Mouse (Mus musculus) thymus, postnatal 0 days (tissue): ENCODE results near the gene Rufy1. TPM values are rescaled to one million over a fixed set of nuclear protein-coding genes. Genes with fewer than 3 reads are reported as not detected.
"Not testable (repeated sequence)": the region's sequence is repeated elsewhere in the genome, so short reads cannot be mapped to it uniquely, and the experiment has no call there.

Experiments
- DNase-seq: peaks from one replicate; pipeline ENCODE4 v3.0.0-alpha.2; 2015; ENCODE audit warnings: low spot score
- polyA plus RNA-seq: library from polyadenylated mRNA; unstranded; fragments of >200 nt; fragmentation: Nextera tagmentation; extraction: Ambion mirVana; gene quantifications from 2 replicates; pipeline ENCODE4 v1.2.1, GENCODE M21; 2015

The Rufy1 gene
- polyA plus RNA-seq, 1 experiment from 2014 or later, result 13.6 TPM

DNA sequence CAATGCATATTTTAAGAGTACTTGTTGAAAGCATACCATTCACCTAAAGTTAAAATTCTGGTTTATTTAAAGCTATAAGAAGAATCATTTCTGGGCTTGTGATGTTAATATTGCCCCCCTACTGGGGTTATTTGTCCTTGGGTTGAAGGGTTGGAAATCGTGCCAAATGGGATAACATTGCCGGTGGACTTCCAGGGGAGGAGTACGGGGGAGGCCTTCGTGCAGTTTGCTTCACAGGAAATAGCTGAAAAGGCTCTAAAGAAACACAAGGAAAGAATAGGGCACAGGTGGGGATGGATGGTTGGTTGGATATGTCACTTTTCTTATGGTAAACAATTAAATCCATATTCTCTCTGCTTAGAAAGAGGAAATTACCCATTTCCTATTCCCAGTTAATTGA is 49.6 kb downstream of the Rufy1 start:
- no peak for DNase-seq

DNA sequence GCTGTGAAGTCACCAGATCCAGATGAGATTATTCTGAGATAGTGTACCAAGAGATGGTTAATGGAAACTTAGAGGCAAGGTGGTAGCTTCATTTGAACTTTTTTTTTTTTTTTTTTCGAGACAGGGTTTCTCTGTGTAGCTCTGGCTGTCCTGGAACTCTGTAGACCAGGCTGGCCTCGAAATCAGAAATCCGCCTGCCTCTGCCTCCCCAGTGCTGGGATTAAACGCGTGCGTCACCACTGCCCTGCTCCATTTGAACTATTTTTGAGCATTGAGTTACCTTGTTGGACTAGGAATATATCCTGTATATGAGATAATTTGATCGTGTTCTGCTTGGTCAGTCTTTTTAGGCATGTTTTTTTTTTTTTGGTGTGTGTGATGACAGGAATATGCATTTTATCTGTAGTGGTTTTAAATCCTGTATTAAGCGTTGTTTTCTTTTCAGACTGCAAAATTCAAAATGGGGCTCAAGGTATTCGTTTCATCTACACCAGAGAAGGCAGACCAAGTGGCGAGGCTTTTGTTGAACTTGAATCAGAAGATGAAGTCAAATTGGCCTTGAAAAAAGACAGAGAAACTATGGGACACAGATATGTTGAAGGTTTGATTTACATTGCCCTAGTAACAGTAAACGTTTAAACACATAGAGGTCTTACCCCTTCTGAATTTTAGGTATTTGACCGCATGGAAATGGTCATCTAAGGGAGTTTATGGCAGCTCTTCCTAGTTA is 51.7 kb downstream of the Rufy1 start:
- DNase-seq, result no peak

- DNase-seq, result peak; percentile 83
Observed at GRCm38 (mm10) chr11:50377892-50378684, 52.8 kb downstream of the Rufy1 start.

GRCm38 (mm10) chr11:50376911-50377891 is 53.7 kb downstream of the Rufy1 start, which contains the start of gene Hnrnph1:
TSS of gene Hnrnph1 (plus strand) at chr11:50376990.
- peak; percentile 99 for DNase-seq

DNA sequence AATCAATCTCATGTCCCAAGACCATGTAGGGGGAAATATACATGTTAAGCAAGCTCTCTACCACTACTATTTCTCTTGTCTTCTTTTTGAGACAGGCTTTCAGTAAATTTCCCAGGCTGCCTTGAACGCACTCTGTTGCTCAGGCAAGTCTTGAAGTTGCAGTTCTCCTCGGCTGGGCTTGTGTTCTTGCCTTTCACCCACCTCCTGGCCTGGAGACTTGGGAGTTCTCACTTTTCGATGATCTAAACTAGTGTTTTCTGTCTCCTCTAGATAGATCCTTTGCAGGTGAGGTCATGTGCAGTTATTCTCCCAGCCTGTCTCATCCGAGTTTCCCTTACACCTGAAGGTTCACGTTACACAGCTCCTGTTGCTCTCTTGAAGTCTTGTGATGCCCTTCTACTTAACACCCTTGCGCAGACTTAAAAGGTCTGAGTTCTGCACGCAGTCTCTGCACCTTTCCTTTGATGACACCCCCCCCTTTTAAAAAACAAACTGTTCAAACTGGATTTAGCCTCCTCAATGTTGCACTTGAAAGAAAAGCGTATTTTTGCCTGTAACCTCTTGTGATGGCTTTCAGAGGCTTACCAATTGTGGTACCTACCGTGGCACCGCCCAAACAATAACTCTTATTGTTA is 54.7 kb downstream of the Rufy1 start:
- peak; percentile 30 for DNase-seq

GRCm38 (mm10) chr11:50375421-50375820 is 55.5 kb downstream of the Rufy1 start:
- no peak for DNase-seq

DNA sequence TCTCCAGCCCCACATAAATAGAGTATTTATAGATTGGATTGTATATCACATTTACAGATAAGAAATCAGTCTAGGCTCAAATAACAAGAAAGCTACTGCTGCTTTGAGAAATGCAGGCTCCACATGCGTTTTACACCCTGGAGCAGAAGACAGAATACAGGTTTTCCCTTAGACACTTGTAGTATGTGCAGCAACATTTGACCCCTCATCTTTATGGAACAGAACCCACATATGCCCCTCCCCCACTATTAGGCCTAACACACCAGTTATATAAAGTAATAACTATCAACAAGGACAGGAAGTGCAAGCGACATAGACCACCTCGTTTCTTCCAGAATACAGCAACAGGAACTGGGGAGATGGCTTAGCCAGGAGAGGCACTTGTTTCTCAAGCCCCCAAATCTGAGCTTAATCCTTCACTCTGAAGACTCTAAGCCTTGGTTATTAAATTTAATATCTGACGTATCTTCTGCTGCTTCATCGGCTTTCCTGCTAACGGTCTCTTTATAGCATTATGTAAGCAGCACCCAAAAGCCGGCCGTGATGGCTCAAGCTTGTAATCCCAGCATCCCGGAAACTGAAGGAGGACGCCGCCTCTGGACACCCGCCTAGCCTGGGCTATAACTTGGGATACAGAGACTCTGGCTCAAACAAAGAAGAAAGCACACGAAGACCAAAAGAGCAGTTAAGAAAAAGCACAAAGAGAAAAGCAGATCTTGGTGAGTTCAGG is 56.5 kb downstream of the Rufy1 start:
- DNase-seq, result no peak

- no peak for DNase-seq
Observed at GRCm38 (mm10) chr11:50373621-50374020, 57.3 kb downstream of the Rufy1 start.

GRCm38 (mm10) chr11:50373086-50373485 is 57.8 kb downstream of the Rufy1 start:
- no peak for DNase-seq

- no peak for DNase-seq
Observed at GRCm38 (mm10) chr11:50371911-50372310, 59.0 kb downstream of the Rufy1 start.

DNA sequence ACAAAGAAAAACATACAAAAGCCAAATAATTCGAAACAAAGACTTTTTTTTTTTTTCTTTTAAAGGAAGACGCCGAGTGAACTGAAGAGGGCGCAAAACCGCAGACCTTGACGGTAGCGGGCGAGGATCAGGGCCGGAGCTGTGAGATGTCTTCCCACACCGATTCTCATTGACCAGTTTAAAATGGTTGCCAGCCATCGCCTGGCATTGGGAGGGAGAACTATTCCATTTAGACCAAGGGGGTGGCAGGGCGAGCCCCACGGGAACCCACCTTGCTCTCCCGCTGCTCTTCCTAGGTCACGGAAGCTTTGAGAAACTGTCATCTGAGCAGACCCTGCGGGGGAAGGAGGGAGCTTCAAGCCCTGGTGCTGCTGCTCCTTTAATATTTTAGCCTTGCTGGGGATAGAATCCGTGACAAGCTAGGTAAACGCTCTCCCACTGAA is 59.5 kb downstream of the Rufy1 start:
- DNase-seq, result peak; percentile 72

DNA sequence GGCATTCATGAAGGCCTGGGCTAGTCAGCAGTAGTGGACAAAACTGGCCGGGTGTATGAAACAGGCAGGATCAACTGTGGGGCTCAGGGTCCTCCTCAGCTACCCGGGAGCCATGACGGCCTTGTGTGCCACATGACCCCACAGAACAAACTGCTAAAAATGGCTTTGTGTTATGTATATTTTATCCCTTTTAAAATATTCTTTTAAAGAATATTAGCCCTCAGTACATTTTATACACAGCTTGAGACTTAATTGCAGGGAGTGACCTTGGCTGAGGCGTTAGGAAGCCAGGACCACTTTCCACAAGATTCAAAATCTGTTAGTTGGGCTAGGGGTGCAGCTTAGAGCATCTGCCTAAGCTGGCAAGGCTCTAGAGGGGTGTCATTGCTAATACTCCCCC is 60.0 kb downstream of the Rufy1 start:
- DNase-seq, result no peak

DNA sequence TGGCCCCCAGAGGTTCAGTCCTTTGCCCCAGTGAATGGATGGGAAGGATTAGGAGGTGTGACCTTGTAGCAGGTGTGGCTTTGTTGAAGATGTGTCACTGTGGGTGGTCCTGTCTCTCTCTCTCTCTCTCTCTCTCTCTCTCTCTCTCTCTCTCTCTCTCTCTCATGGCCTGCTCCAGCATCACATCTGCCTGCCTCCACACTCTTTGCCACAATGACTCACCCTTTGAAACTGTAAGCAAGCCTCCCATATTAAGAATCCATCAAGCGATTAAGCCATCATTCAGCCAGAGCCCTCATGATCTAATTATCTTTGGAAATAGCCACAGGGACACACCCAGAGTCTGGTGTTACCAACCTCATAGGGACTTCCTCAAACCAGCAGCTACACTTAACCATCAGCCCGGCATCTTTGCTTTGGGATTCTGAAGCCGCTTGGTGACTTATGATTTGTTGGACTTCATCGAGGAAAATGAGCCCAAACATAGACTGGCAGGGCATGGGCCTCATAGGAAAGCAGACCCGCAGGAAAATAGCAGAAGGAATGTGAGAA is 61.5 kb downstream of the Rufy1 start:
- DNase-seq, result no peak

DNA sequence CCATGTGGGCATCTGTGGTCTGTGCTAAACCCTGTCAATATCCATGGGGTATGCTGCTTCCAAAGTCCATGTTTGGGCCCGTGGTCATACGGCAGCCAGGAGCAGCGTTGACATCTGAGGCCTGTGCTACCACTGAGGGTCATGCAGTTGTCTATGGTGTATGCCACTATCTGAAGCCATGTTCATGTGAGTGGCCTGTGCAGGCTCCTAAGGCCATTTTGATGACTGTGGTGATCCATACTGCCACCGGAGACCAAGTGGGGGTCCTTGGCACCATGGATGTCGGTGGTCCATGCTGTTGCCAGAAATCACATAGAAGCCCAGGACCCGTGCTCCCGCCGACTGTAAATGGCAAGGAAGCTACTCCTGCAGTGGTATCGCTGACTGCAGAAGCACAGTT is 63.4 kb downstream of the Rufy1 start:
- no peak for DNase-seq

GRCm38 (mm10) chr11:50365322-50365721 is 65.6 kb downstream of the Rufy1 start:
- DNase-seq, result no peak

- DNase-seq, result peak; percentile 85
Observed at GRCm38 (mm10) chr11:50364548-50364947, 66.4 kb downstream of the Rufy1 start.

DNA sequence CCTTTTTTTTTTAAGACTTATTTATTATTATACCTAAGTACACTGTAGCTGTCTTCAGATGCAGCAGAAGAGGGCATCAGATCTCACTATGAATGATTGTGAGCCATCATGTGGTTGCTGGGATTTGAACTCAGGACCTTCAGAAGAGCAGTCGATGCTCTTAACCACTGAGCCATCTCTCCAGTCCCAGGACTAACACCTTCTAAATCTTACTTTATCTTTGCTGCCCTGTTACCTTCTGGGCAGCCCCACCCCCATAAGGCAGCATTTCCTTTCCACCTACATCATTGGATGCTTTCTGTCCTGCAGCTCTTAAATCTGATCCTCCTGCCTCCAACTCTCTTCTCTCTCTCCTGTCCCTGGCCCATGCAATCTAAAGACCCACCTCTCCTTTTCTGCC is 69.6 kb downstream of the Rufy1 start:
- not testable (repeated sequence) for DNase-seq

DNA sequence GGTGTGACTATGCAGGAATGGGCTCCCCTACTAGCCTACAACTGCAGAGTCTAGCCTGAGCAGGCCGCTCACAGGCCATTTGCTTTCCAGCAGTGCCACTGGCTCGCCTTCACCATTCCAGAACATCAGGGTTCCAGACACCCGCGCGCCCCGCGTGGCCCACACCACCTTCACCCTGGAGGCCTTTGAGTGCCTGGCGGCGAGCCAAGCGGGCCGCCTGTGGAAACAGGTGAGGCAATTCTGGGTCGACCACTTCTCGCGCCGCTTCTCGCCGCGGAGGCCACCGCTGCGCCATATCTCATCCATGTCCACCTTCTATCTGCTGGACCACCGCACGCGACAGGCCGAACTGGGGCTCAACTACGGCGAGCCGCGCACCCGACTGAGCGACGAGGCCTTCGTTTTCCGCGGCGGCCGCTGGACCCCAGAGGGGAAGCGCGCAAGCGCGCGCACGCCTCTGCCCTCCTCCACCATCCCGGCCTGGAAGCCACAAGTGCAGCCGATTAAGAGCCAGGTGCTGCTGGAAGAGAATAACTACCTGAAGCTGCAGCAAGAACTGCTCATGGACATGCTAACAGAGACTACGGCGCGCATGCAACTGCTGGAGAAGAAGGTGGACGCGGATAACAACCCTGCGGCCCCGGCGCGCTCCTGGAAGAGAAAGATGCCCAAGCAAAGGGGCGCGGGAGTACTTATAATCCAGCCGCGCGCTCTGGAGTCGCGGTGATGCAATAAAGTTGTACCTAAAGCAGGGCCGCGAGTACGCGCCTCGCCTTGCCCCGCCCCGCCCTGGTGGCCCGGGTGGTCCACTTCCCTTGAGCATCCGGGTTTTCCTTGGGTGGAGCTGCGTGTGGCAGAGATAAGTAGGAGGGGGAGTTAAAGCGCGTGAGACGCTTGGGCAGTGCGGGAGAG is 71.7 kb downstream of the Rufy1 start:
- DNase-seq, result peak; percentile 33

DNA sequence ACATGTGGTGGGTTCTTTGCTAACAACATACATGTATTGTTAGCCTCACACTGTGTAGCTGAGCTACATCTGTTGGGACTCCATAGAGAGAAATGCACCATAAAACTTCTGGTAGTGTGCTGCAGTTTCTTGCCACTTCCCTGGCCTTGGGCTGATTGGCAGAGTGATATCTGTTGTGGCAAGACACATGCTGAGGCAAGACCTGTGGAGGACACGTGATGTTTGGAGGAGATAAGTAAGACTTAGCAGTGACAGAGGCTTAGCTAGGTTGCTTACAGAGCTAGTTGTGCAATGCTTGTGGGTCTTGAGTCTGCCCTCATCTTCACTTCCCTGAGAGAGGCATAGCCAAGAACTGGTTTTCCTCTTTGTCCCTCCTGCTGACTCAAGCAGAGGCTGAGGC is 75.5 kb downstream of the Rufy1 start:
- no peak for DNase-seq
